Comparison of ENCODE assay signal across 22 mouse cellular contexts in the genomic region with DNA sequence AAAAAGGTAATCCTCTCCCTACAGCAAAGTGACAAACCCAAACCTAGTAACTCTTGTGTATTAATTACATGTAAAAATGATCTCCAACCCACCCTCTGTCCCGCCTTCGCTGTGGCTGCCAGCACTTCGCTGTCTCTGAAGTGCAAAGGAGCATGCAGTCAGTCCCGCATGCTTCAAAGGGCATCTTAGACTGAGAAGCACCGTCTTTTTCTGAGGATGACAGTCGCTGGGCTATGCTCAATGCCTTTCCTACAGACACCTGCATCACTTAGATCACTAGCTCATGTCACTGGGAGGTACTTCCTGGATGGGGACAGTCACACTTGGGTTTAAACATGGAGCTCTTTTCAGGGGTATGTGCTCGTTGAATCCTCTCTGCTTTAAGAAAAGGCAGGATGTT.
DNase-seq lines count a peak whose midpoint lies in the region; TF ChIP-seq lines count a peak whose summit lies in the region.
"Had no signal": no experiment of that assay in that cellular context is flagged by ENCODE, and none has a peak within 500 bp of the region (broad histone marks: within the 10 kb centered on the region; RNA-seq: fewer than 3 reads in every experiment).

No protein-coding gene starts in this region.

- no peak for TF ChIP-seq POLR2A in thymus, adult 2 months (IDR thresholded peaks at IDR 0.05; ENCODE audit: control insufficient read depth, extremely low read depth, insufficient read depth, low read length, poor library complexity)

- intact Hi-C loops in left cerebral cortex, postnatal 25 days (cut with DNase I) = no loop called here

- no peak for TF ChIP-seq CTCF in thymus, adult 2 months (IDR thresholded peaks at IDR 0.05; ENCODE audit: borderline replicate concordance, control insufficient read depth, extremely low read depth, insufficient read depth, low read length, poor library complexity)

- no peak overlapping the region for H3K27ac ChIP-seq in thymus, adult 2 months (ENCODE audit: control insufficient read depth, insufficient read depth, low read length)
- H3K27ac ChIP-seq: embryonic facial prominence, embryonic 13.5 days; embryonic facial prominence, embryonic 15.5 days; forebrain, embryonic 10.5 days; forebrain, embryonic 12.5 days had no signal

- H3K27me3 ChIP-seq in thymus, adult 2 months (ENCODE audit: control insufficient read depth, insufficient read depth, low read length) = no peaks in the 10 kb centered on the region
- H3K27me3 ChIP-seq: embryonic facial prominence, embryonic 13.5 days; embryonic facial prominence, embryonic 15.5 days; forebrain, embryonic 12.5 days had no signal

- H3K4me1 ChIP-seq in thymus, adult 2 months (replicated peaks; ENCODE audit: control insufficient read depth, insufficient read depth, low read length) = peaks cover 24% of the 10 kb centered on the region
- H3K4me1 ChIP-seq: forebrain, embryonic 12.5 days had no signal

- WGBS in thymus, adult 2 months = 9% methylated on average over 7 of the region's 7 CpGs

- H3K4me3 ChIP-seq in thymus, adult 2 months (ENCODE audit: control insufficient read depth, insufficient read depth, low read length) = no peak overlapping the region
- H3K4me3 ChIP-seq: embryonic facial prominence, embryonic 13.5 days; embryonic facial prominence, embryonic 15.5 days; erythroblast, embryonic 14.5 days; forebrain, embryonic 10.5 days; forebrain, embryonic 12.5 days had no signal

- DNase-seq in thymus, adult 2 months = peak; percentile 40
- no peak for DNase-seq in thymus, postnatal 10 days (ENCODE audit: low spot score in 2 of 2)
- DNase-seq in thymus, postnatal 14 days = peak; percentile 60
- peak; percentile 52 for DNase-seq in thymus, postnatal 25 days
- peak; percentile 49 for DNase-seq in thymus, postnatal 4 days
- no peak for DNase-seq in left cerebral cortex, postnatal 25 days (ENCODE audit: low spot score in 2 of 2)
- DNase-seq in spleen, postnatal 10 days (ENCODE audit: low spot score in 2 of 2) = no peak
- DNase-seq: adrenal gland, adult 2 months; adrenal gland, postnatal 10 days; adrenal gland, postnatal 25 days; cerebellum, adult 11 months; cerebellum, adult 18-20 months; cerebellum, adult 8-10 months; cerebellum, adult 9-11 months; cerebellum, postnatal 14 days; cerebellum, postnatal 36 days; embryo, embryonic 11 days had no signal

- H3K36me3 ChIP-seq in thymus, adult 2 months (ENCODE audit: control insufficient read depth, insufficient read depth, low read length) = no peaks in the 10 kb centered on the region
- H3K36me3 ChIP-seq: embryonic facial prominence, embryonic 13.5 days; embryonic facial prominence, embryonic 15.5 days; forebrain, embryonic 10.5 days; forebrain, embryonic 12.5 days had no signal

Comparison
In these comparisons a context has a peak if more than half of its experiments do, and no peak if none do; other contexts are left out.
1. DNase-seq: peak in thymus, adult 2 months (single experiment), thymus, postnatal 14 days (single experiment), thymus, postnatal 25 days (single experiment) and thymus, postnatal 4 days (single experiment); none in thymus, postnatal 10 days (0 of 2), left cerebral cortex, postnatal 25 days (0 of 2) and spleen, postnatal 10 days (0 of 2).